Mouse (Mus musculus): ENCODE data around the gene Mllt3.

Mllt3 gene

GRCm38 (mm10) chr4:87944320-87944719 lies 88.8 kb downstream of the Mllt3 start:
- no peak for DNase-seq

GRCm38 (mm10) chr4:87942921-87943403 lies 90.2 kb downstream of the Mllt3 start:
- no peak for DNase-seq

- DNase-seq = no peak
These were observed 93.5 kb downstream of the Mllt3 start for GRCm38 (mm10) chr4:87939474-87940154.

- no peak for DNase-seq
These were observed 96.8 kb downstream of the Mllt3 start for GRCm38 (mm10) chr4:87936326-87936725.

- DNase-seq = no peak
These were observed 99.3 kb downstream of the Mllt3 start for GRCm38 (mm10) chr4:87933701-87934337.

GRCm38 (mm10) chr4:87930356-87931245 lies 102.6 kb downstream of the Mllt3 start:
- DNase-seq = no peak

- DNase-seq = no peak
These were observed 104.5 kb downstream of the Mllt3 start for GRCm38 (mm10) chr4:87928603-87929199.

- DNase-seq = no peak
These were observed 105.8 kb downstream of the Mllt3 start for GRCm38 (mm10) chr4:87927354-87927753.

- no peak for DNase-seq
These were observed 112.5 kb downstream of the Mllt3 start for GRCm38 (mm10) chr4:87920664-87921063.

GRCm38 (mm10) chr4:87911172-87911994 lies 121.8 kb downstream of the Mllt3 start:
- DNase-seq = no peak

- DNase-seq = no peak
These were observed 127.9 kb downstream of the Mllt3 start for GRCm38 (mm10) chr4:87905149-87905771.

- DNase-seq = no peak
These were observed 128.4 kb downstream of the Mllt3 start for GRCm38 (mm10) chr4:87904722-87905121.

- no peak for DNase-seq
These were observed 130.6 kb downstream of the Mllt3 start for GRCm38 (mm10) chr4:87902584-87902983.

GRCm38 (mm10) chr4:87901166-87901565 lies 132.0 kb downstream of the Mllt3 start:
- no peak for DNase-seq

- DNase-seq = no peak
These were observed 139.7 kb downstream of the Mllt3 start for GRCm38 (mm10) chr4:87893498-87893897.

- no peak for DNase-seq
These were observed 140.2 kb downstream of the Mllt3 start for GRCm38 (mm10) chr4:87893012-87893411.

- no peak for DNase-seq
These were observed 149.8 kb downstream of the Mllt3 start for GRCm38 (mm10) chr4:87883225-87883875.

GRCm38 (mm10) chr4:87881995-87882394 lies 151.2 kb downstream of the Mllt3 start:
- no peak for DNase-seq

GRCm38 (mm10) chr4:87881583-87881982 lies 151.6 kb downstream of the Mllt3 start:
- DNase-seq = no peak

- DNase-seq = no peak
These were observed 152.9 kb downstream of the Mllt3 start for GRCm38 (mm10) chr4:87880297-87880696.

- DNase-seq = no peak
These were observed 154.5 kb downstream of the Mllt3 start for GRCm38 (mm10) chr4:87878701-87879100.

All from thymus, postnatal 36 days (tissue).